Mouse (Mus musculus) kidney, adult 2 months (tissue): ENCODE measurements around the gene Rangrf.
A peak's percentile ranks its signal among the peaks of the same experiment; 100 is the strongest.

Experiments used
- CTCF ChIP-seq: fragments of 200-500 bp; conservative IDR thresholded peaks from 2 replicates; pipeline ENCODE4 v1.5.1; 2011; ENCODE audit warnings: low read depth, mild to moderate bottlenecking, control low read depth, low read length, moderate library complexity, mixed read lengths; ENCODE audit not compliant: insufficient read depth, insufficient read length
- POLR2A ChIP-seq: fragments of 200-500 bp; IDR thresholded peaks from one replicate; pipeline ENCODE4 v1.6.1; 2011; ENCODE audit warnings: low read depth, low read length, control low read depth

GRCm38 (mm10) chr11:68982639-68983369, 7.8 kb upstream of the Rangrf start:
- TF ChIP-seq CTCF (peak; percentile 94), POLR2A (no peak)
